Mouse (Mus musculus) layer of hippocampus, adult 8-10 months (tissue): ENCODE results near the gene Bcl11b. TPM values are rescaled to one million over a fixed set of nuclear protein-coding genes. Genes with fewer than 3 reads are reported as not detected.

Source experiments
- DNase-seq, 2 experiments: peaks; one replicate each; pipeline ENCODE4 v3.0.0; 2022; ENCODE audit warnings: low spot score in 2 of 2
- total RNA-seq, 4 experiments: library from RNA; stranded (reverse); gene quantifications; 2 replicates each; pipeline ENCODE4 v1.2.4; 2022

Gene Bcl11b
- total RNA-seq, 4 experiments from 2014 or later, result 110 to 122 (median 115) TPM

DNA sequence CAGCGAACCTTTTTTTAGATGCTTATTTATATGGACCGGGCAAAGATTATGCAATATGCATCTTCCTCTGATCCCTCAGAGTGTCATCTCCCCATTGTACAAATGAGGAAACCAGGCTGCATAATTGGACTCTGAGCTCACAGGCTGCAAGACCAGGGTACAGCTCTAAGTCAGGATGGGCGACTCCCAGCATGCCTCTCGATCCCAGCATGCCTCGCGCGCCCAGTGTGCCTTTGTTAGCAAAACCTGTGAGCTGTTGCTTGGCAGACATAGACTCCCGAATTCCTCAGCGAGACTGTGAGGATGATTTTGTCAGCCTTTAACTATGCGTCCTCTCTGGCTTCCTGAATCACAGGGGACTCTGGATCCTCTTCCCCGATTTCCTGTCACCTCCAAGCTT lies 98.9 kb downstream of the Bcl11b start:
- DNase-seq, result no peak

DNA sequence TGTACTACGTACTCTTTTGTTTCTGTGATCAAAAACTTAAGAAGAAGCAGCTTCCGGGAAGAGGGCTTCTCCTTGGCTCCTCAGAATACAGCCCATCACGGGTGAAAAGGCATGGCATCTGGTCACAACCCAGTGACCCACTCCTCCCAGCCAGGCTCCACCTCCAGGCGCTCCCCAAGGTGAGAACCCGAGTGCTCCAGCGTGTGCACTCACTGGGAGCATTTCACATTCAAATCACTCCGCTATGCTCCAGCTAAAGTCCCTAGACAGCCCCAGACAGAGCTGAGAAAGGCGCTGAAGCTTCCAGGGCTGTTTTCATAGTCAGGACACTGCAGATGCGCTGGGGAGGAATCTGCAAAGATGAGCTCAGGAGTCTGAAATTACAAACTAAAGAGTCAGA lies 99.5 kb downstream of the Bcl11b start:
- no peak for DNase-seq

DNA sequence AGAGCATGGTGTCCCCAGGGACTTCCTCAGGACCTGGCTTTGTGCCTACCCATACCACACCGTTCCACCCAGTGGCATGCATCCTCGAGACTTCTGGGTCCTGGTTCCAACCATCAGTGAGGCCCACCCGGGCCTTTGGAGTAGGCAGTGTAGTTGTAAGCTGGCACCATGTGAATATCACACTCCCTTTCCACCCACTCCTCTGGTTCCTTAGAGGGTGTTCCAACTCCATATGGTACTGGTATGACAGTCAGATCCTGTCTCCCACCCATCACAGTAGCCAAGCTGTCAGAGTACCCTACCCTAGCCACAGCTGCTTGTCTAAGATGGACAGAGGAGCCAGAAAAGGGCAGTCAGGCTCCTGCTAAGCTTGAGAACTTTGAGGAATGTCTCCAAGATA lies 112.0 kb downstream of the Bcl11b start:
- no peak for DNase-seq

DNA sequence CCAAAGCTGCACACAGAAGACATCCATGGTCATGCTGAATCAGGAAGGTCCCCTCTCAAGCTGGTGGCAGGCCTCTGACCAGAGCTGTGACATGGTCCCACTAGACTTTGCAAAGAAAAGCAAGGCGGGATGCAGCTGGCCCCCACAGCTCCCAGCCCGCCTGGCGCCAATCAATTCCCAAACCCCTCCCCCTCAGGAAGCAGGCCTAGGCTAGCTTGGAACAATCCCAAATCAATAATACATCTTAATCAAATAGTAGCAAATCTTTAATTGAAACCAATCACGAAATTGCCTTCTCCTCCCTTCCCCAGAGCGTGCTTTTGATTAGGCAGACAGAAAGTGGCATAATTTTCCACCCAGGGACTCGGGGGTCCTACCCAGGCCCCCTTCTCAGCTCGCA lies 113.1 kb downstream of the Bcl11b start:
- no peak for DNase-seq

DNA sequence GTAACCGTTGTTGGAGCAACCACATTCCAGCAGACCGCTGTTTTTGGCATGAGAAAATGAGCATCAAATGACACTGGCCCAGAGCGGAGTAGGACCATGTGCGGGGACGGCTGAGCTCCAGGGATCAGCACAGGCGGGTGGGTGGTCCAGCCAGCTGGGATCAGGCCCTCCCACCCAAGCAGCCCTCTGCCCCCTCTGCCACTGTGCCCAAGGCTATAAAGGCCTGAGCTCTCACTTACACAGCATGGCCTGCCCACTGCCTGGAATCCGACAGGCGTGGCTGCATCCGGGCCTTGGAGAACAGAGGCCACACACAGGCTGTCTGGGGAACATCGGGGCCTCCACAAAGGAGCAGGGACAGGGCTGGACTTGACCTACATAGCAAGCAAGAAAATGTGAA lies 113.6 kb downstream of the Bcl11b start:
- no peak for DNase-seq

DNA sequence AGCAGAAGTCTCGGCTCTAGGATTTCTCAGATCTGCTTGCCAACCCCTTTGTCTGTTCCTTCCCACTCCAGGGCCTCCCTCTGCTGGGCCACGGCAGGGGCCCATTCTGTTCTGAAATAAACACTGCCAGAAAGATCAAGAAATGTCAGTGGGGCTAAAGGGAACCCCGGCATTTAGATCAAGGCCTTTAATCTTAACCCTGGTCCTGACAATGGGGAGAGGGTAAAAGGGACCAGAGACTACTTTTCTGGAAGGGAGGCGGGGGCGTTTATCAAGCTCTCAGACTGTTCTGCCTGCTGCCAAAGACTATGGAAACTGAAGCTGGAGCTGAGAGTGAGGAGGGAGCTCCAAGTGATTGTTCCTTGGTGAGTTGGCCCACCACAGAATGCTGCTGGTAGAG lies 114.8 kb downstream of the Bcl11b start:
- DNase-seq, result no peak

DNA sequence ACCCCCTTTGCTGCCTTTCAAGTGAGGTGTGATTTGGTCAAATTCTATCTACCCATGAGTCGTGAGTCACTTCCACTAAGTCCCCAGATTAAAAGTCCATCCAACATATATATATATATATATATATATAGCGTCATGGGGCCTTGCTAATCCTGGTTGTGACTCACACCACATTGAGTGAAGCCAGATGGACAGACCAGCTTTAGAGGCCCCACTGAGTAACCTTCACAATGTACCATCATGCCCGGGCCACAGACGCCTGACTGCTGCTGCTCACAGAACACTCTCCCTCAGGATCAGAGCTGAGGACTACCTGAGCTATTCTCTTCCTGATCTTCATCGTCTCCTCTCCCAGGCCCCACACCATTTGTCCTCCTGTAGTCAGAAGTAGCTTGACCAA lies 115.4 kb downstream of the Bcl11b start:
- DNase-seq, result no peak

DNA sequence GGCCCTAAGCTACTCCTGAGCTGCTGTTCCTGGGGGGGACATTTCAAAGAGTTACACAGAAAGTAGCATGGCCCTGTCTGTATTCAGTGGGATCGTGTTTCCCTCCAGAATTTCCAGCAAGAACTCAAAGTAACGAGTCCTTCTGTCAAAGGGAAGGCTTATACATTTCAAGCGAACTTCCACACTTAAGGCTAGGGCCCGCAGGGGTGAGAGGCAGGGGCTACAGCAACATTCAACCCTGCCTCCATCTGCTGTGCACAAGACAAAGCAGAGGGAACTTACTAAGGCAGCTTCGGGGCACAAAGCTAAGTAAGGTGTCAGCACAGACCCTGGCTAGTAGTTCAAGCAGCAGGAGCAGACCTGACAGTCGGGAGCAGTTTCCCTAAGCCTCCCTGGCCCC lies 115.8 kb downstream of the Bcl11b start:
- no peak for DNase-seq

DNA sequence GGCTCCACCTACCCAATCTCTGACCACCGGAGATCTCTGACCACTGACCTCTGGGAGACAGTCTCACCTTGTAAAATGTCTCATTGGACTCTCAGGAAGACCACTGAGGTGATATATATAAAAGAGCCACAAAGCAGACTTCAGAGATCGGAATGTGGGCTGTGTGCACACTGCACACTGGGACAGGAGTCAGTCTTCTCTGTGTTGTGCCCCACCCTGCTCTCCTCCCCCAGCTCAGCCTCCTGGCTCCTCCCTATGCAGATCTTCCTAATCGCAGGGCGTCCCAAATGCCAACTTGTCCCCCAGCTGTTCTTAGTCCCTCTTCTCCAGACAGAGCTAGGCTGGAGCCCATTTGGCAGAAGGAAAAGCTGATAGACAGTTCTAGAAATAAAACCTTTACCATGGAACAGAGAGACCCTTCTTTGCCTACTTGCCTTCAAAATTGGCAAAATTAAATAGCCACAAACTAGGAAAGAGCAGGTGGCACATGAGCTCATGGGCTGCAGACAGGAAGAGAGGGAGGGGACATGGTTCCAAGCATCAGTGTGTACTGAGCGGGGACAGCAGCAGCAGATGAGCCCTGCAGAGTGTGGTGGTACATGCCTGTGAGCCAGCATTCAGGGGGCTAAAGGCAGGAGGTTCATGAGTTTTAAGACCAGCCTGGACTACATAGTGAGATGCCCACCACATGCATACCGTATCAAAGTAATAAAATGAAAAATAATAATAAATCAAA lies 118.9 kb downstream of the Bcl11b start:
- DNase-seq, result no peak

DNA sequence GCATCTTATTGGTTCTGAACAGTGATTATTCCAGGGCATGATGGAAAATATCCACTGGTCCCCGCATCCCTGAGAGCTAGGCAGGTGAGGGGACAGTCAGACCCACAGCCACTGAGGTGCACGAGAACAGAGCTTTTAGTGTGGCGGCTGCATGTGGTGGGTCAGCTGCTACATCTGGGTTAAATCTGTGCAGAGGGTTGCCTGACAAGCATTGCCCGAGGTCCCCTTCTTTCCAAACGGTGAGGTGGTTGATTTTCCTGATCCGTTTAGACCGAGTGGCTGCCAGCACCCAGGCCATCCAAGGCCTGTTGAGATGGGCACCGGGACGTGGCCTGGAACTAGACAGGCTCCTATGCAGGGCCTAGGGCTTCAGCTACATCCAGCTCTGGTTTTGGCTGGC lies 121.7 kb downstream of the Bcl11b start:
- no peak for DNase-seq

DNA sequence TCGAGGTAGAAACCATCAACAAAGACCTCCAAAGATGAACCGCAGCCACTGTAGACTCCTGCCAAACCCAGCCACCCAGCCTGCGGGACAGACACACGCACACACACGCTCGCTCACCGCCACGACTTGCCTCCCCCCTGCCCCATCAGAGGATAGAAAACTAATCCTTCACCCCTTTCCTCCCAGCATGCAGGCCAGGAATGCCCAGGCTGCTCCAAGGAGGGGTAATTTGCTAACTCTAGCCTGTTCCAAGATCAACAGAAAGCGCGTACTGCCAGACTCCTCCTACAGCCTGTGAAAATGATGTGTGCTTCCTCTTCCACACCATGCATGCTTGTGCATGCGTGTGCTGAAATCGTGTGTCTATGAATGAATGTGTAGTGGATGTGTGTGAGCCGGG lies 122.7 kb downstream of the Bcl11b start:
- no peak for DNase-seq

DNA sequence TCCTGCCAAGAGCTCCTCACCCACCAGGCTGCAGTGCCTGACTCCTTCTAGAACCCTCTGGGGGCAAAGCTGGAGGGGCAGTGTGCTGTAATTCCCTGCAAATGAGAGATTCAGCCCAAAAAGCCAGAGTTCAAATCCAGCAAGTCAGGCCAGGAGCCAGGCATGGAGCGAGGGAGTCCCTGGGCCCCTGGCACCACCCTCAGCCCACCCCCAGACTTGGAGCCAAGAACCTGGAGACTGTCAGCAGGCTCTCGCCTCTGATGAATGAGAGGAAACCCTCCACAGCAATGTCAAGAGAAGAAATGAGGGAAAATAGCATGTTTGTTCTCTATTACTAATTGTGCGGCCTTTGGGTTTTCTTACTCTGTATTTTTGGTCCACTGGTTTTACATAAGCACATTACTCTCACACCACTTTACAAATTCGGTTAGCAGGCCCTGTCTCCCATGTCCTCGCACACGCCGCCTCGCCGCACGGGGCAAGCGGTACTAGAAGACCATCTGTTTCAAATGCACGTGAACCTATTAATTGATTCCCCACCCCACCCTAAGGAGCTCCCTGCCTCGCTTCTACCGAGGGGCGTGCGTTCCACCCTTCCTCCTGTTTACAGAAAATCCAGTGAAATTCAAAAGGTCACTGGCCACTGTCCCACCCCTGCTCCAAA lies 124.2 kb downstream of the Bcl11b start:
- no peak for DNase-seq

DNA sequence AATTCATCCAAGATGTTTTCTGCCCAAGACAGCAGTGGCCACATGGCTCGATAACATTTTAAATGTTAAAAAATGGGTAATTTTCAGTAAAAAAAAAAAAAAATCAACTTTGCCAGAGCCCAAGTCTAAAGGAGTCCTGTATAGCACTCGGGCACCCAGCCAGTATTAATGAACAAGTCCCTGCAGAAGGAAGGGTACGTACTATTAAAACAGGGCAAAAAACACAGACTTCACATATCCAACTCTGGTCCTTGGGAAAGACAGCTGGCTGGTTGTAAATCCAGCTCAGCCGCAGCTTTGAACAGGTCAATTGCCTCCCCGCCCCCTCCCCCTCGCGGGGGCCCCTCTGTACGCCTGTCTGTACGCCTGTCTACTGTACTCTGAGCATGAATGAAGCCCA lies 127.2 kb downstream of the Bcl11b start:
- no peak for DNase-seq

DNA sequence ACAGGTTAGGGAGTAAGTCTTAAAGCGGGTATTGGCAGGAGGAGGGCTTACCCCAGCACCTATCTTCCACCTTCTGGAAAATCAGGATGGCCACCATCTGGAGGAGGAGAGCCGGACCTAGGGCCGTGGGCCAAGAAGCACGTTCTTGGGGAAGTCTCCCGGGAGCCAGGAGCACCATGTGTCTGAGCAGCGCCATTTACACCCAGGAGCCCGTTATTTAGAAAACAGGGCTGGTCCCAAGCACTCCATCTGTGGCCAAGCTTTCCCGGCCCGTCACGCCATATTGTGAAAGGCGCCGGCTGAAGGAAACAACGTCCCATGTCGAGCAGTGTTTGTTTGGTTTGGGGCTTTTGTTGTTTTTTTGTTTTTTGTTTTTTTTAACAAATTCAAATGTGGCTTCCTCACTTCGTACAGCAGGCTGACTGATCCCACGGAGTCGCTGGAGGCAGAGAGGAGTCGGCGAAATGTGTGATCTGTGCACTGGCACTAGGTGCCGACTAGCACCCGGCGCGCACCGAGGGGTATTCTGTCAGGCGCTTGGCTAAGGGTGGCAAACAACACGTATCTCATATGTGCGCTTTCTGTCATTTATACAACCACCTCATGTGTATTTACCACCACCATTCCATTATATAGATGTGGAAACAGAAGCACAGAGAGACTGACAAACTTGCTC lies 128.8 kb downstream of the Bcl11b start:
- DNase-seq, result no peak

DNA sequence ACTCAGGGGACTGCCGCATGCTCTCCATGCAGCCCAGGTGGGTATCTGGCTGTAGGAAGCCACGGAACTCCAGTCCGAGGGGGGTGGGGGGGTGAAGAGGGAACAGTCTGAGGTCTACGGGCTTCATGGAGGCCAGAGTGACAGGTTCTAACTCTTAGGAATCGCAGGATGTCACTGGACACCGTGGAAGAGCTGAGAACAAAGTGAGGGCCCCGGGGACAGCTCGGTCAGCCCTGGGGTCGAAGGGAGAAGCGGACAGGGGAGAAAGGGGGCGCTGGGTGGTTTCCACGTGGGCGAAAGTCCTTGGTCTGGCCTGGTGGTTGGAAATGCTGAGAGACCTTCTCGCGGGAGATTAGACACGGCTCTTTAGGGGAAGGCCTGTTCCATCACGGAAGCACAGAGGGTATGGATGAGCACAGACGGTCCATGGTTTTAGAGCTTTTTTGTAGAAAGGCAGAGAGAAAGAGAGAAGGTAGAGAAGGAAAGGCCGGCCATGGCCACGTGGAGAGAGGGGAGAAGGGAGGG lies 133.8 kb downstream of the Bcl11b start:
- no peak for DNase-seq

DNA sequence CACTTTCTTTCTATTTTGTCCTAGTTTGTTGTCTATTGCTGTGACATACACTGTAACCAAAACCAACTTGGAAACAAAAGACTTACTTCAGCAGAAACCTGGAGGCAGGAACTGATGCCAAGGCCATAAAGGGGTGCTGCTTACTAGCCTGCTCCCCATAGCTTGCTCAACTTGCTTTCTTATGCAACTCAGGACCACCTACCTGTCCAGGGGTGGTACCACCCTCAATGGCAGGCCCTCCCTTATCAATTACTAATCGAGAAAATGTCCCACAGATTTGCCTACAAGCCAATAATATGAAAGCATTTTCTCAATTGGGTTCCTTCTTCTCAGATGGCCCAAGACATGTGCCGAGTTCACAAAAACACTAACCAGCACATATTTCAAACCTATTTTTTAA lies 135.1 kb downstream of the Bcl11b start:
- no peak for DNase-seq

Other genes starting within 250 kb of the Bcl11b start
- gene Setd3, start 175.7 kb upstream of the Bcl11b start, total RNA-seq, result 100 to 1,000 TPM; 143 to 158 (median 154) TPM
- gene Ccnk, start 176.0 kb upstream of the Bcl11b start, total RNA-seq, result 10 to 100 TPM; 31.6 to 35.5 (median 34.2) TPM